Mouse (Mus musculus) liver, embryonic 16.5 days (tissue): ENCODE measurements around the gene Olfr920. TPM values are rescaled to one million over a fixed set of nuclear protein-coding genes. Genes with fewer than 3 reads are reported as not detected.

Experiments used
- ATAC-seq: fragments of 200-750 bp; cut with Nextera tagmentation; 2 replicates; pipeline ENCODE4 v1.8.0; 2017; ENCODE audit warnings: low read depth, mild to moderate bottlenecking, moderate number of reproducible peaks, moderate library complexity
- H3K27ac ChIP-seq: fragments of 300-500 bp; sonication (generic); 2 replicates; pipeline ENCODE4 v1.5.1; 2014; ENCODE audit warnings: mild to moderate bottlenecking, low read length
- H3K27me3 ChIP-seq: fragments of 300-500 bp; sonication (generic); 2 replicates; pipeline ENCODE4 v1.6.1; 2014; ENCODE audit warnings: low read depth, low read length, mixed read lengths; ENCODE audit not compliant: control insufficient read depth, insufficient read depth
- H3K36me3 ChIP-seq: fragments of 300-500 bp; sonication (generic); 2 replicates; pipeline ENCODE4 v1.6.1; 2014; ENCODE audit warnings: mild to moderate bottlenecking; ENCODE audit not compliant: control insufficient read depth, insufficient read depth
- H3K4me1 ChIP-seq: fragments of 300-500 bp; sonication (generic); 2 replicates; pipeline ENCODE4 v1.6.1; 2014; ENCODE audit warnings: low read depth, low read length, mixed read lengths; ENCODE audit not compliant: control insufficient read depth
- H3K4me2 ChIP-seq: fragments of 300-500 bp; sonication (generic); 2 replicates; pipeline ENCODE4 v1.6.1; 2014; ENCODE audit warnings: low read depth, low read length, mixed read lengths
- H3K4me3 ChIP-seq: fragments of 300-500 bp; sonication (generic); 2 replicates; pipeline ENCODE4 v1.5.1; 2014; ENCODE audit warnings: low read depth, mild to moderate bottlenecking, low read length
- H3K9ac ChIP-seq: fragments of 300-500 bp; sonication (generic); 2 replicates; pipeline ENCODE4 v1.6.1; 2014; ENCODE audit warnings: low read depth, low read length
- H3K9me3 ChIP-seq: fragments of 300-500 bp; sonication (generic); replicated peaks from 2 replicates; pipeline ENCODE4 v1.6.1; 2016; ENCODE audit warnings: low read length; ENCODE audit not compliant: control insufficient read depth
- polyA plus RNA-seq: library from polyadenylated mRNA; unstranded; fragments of >200 nt; fragmentation: Nextera tagmentation; extraction: Ambion mirVana; gene quantifications from 2 replicates; pipeline ENCODE4 v1.2.1, GENCODE M21; 2015

Olfr920 gene
- polyA plus RNA-seq, 1 experiment from 2014 or later, result not detected

DNA sequence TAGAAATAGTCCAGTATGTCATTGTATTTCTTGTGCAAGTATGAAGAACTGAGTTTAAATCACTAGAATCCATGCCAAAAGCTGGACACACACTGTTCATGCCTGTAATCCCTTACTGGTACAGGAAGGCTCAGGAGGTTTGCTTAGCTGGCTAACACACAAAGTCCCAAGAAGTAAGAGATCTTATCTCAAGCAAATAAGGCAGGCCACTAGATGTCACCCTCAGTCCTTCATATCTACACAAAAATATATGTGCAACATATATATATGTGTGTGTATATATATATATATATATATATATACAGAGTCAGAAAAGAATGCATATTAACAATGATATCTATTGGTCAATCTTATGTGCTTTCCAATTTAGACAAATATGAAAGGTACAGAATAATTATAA is 53.6 kb downstream of the Olfr920 start:
- Histone ChIP-seq H3K27ac (no peak overlapping the region), H3K9me3 (no peaks in the 10 kb centered on the region), H3K27me3 (no peaks in the 10 kb centered on the region), H3K36me3 (no peaks in the 10 kb centered on the region), H3K4me2 (no peak overlapping the region), H3K4me1 (no peaks in the 10 kb centered on the region), H3K4me3 (no peak overlapping the region), H3K9ac (no peak overlapping the region)
- no peak for ATAC-seq

Other genes starting within 250 kb of the Olfr920 start
- not detected in 2 replicates for gene Olfr911-ps1, start 230.7 kb upstream of the Olfr920 start, polyA plus RNA-seq
- not detected in 2 replicates for gene Olfr910, start 214.4 kb upstream of the Olfr920 start, polyA plus RNA-seq
- not detected in 2 replicates for gene Olfr912, start 172.1 kb upstream of the Olfr920 start, polyA plus RNA-seq
- gene Olfr913, start 159.5 kb upstream of the Olfr920 start, polyA plus RNA-seq, result not detected in 2 replicates
- not detected in 2 replicates for gene Olfr914, start 147.2 kb upstream of the Olfr920 start, polyA plus RNA-seq
- not detected in 2 replicates for gene Olfr916, start 92.4 kb upstream of the Olfr920 start, polyA plus RNA-seq
- gene Olfr917, start 86.5 kb upstream of the Olfr920 start, polyA plus RNA-seq, result not detected in 2 replicates
- not detected in 2 replicates for gene Olfr918, start 77.7 kb upstream of the Olfr920 start, polyA plus RNA-seq
- gene Olfr919, start 48.6 kb upstream of the Olfr920 start, polyA plus RNA-seq, result not detected in 2 replicates
- gene Vwa5a, start 34.0 kb upstream of the Olfr920 start, polyA plus RNA-seq, result 9.0 and 9.5 TPM in 2 replicates
- gene Olfr921, start 20.8 kb downstream of the Olfr920 start, polyA plus RNA-seq, result not detected in 2 replicates
- gene Olfr922, start 62.3 kb downstream of the Olfr920 start, polyA plus RNA-seq, result not detected in 2 replicates
- not detected in 2 replicates for gene Olfr923, start 74.2 kb downstream of the Olfr920 start, polyA plus RNA-seq
- not detected in 2 replicates for gene Olfr924, start 92.2 kb downstream of the Olfr920 start, polyA plus RNA-seq
- gene Olfr26, start 102.8 kb downstream of the Olfr920 start, polyA plus RNA-seq, result not detected in 2 replicates
- not detected in 2 replicates for gene Olfr926, start 124.8 kb downstream of the Olfr920 start, polyA plus RNA-seq
- not detected in 2 replicates for gene Olfr930, start 177.5 kb downstream of the Olfr920 start, polyA plus RNA-seq
- not detected in 2 replicates for gene Olfr933, start 220.0 kb downstream of the Olfr920 start, polyA plus RNA-seq
- not detected in 2 replicates for gene Olfr934, start 236.0 kb downstream of the Olfr920 start, polyA plus RNA-seq
- gene Olfr935, start 247.4 kb downstream of the Olfr920 start, polyA plus RNA-seq, result not detected in 2 replicates